Mouse (Mus musculus) adrenal gland (tissue): ENCODE measurements around the gene Ank3.

Experiments used
- intact Hi-C: fragments of 180-260 bp; cut with DNase I; formaldehyde crosslinking; loops from one replicate; pipeline ENCODE4 v1.15.1; 2025

Gene Ank3

GRCm38 (mm10) chr10:69611314-69611713 lies 212.7 kb downstream of the Ank3 start:
- intact Hi-C loops, result no loop called here

GRCm38 (mm10) chr10:69611839-69612340 lies 213.3 kb downstream of the Ank3 start:
- intact Hi-C loops, result no loop called here

- intact Hi-C loops, result no loop called here
These were observed 218.4 kb downstream of the Ank3 start for GRCm38 (mm10) chr10:69616953-69617352.

GRCm38 (mm10) chr10:69617537-69618112 lies 219.1 kb downstream of the Ank3 start:
- intact Hi-C loops, result no loop called here

DNA sequence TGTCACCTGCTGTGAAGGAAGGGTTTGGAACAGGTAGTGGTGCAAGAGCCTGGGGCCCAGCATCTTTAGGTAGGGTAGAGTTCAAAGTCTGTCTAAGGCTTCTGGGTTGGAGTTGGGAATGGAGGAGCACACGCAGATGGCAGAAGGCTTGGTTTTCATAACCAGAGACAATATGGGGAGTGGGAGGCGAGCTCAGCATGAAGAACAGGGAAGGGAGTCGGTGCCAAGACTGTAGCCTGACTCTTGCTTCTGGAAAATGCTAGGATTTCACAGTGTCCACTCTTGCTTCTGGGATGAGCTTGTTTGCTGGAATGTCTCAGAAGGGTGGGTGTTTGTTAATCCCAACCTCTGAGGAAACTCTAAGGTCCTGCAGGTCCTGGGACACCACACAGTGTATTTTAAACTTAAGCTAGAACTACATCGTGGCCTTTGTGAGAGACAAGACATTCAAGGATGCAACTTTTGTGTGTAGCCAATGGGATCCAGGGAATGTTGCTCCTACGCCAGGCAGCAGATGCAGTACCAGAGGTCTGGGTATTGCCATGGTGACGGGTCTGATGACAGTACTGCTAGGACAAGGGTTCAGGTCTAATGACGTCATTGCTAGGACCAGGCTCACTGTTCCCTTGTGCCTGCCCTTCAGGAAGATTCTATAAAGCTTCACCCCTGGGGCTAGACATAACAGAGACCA lies 222.3 kb downstream of the Ank3 start:
- intact Hi-C loops, result no loop called here

GRCm38 (mm10) chr10:69627767-69628166 lies 229.2 kb downstream of the Ank3 start:
- intact Hi-C loops, result no loop called here

DNA sequence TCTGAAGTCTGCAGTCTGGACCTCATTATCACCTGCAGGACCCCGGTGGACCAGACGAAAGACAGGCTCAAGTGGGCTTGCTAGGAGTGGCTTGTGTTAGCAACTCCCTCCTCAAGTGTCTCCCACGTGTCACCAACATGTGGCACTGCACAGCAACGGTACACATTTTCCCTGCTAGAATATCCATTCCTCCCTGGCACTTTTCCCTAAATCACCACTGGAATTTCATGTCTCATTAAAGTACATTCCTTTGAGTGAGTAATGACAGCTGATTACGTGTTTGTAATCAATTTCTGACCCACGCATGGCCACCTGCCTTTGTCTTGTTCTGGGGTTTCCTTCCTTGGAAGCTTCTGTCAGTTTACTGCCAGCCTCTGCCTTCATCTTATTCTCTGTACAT lies 230.2 kb downstream of the Ank3 start:
- intact Hi-C loops, result no loop called here

- intact Hi-C loops, result no loop called here
These were observed 232.3 kb downstream of the Ank3 start for GRCm38 (mm10) chr10:69630802-69631388.

GRCm38 (mm10) chr10:69632885-69633284 lies 234.3 kb downstream of the Ank3 start:
- intact Hi-C loops, result no loop called here

DNA sequence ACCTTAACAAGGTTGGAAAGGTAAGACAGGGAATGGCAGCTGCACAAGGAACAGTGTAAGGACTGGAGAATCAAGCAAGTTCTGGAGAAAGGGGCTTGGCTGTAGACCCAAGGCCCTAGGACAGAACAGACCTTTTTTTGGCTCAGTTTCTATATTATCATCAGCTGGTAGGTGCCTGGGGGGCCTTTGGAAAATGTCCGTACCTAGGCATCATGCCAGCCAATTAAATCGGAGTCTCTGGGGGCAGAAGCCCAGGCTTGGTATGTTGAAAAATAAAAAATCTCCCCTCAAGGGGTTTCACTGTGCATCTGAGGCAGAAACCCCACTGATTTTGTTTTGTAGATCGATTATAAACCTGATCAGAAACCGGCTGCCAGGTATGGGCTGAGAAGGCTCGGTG lies 236.3 kb downstream of the Ank3 start:
- intact Hi-C loops, result no loop called here

DNA sequence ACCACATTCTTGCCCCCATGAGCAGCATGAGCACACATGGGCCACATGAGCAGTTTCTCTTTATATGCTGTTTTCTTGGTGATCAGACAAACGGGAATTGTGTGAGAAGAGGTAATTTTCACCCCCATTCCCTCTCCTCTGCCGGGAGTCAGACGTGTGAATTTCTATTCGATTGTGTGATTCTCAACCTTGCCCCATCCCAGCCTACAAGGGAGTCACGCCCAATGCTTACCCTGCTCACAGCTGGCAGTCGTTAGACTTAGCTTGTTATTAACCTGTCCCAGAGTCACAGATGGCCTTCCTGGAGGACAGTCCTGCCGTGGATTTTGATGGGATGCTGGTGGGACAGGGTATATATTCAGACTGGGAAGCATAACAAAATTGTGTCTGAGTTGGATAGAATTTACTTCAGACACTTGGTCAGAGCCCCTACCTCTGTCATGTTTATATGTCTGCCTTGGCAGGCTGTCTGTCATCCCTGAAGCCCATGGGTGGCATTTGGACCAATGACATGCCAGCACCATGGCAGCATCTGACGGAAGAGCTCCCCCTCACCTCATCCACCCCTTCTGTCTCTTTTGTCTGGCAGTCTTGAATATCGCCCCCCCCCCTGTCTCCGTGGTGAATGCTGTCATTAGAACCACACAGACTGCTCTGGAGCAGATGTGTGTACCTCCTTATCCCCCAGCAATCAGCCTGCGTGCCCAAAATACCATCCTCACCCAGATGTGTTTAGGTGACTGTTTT lies 237.5 kb downstream of the Ank3 start:
- intact Hi-C loops, result no loop called here

DNA sequence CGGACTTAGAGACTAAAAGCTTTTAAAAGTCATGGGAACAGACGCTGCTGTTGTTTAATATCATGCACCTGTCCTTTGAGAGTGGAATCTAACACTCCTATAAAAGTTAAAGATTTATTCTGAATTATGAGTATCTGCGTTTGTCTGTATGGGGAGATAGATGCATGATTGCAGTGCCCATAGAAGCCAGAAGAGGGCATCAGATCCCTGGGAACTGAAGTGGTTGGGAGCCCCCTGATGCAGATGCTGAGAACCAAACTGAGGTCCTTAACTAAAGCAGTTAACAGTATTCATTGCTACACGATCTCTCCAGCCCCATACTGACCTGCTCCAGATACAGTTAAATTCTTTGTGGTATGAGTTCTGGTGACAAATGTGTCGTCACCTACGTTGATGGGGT lies 240.6 kb downstream of the Ank3 start:
- intact Hi-C loops, result no loop called here

GRCm38 (mm10) chr10:69640617-69641016 lies 242.0 kb downstream of the Ank3 start:
- intact Hi-C loops, result no loop called here

DNA sequence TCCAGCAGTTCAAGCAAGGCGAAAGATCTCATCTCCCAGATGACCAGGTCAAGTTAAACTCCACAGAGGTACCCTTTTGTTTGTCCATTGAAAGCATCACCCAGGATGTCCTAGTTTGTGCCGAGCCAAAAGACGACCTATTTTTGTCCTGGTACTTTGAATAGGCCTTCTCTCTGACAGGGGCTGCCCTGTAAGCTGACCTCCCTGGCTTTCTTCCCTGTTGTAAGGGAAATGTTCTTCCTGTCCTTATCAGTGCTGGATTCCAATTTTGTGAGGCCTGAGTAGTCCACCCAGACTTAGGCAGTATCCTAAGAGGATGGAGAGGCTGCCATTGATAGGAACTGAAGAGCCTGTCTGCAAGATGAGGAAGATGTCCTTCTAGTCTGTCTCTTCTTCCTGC lies 244.9 kb downstream of the Ank3 start:
- intact Hi-C loops, result no loop called here

DNA sequence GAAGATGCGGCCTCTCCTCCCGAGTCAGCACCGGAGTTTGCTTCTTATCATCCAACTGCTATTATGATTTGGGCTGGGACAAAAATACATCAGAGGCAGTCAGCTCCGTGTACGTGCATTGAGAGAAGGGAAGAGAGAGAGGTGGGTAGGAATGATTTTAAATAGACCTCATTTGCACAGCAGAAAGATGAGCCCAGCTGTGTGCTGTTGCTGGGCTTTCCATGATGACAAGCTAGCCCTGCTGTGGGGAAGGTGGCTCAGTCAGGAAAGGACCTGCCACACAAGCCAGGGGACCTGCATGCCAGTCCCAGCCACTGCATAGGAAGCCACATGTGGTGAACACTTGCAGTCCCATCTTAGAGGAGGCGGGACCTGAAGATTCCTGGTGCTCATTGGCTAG lies 245.4 kb downstream of the Ank3 start:
- intact Hi-C loops, result no loop called here

GRCm38 (mm10) chr10:69645311-69645802 lies 246.8 kb downstream of the Ank3 start:
- intact Hi-C loops, result no loop called here

- intact Hi-C loops, result no loop called here
These were observed 247.4 kb downstream of the Ank3 start for GRCm38 (mm10) chr10:69645929-69646328.

GRCm38 (mm10) chr10:69650074-69650473 lies 251.5 kb downstream of the Ank3 start:
- intact Hi-C loops, result no loop called here

GRCm38 (mm10) chr10:69652660-69653059 lies 254.1 kb downstream of the Ank3 start:
- intact Hi-C loops, result no loop called here

- intact Hi-C loops, result no loop called here
These were observed 254.6 kb downstream of the Ank3 start for GRCm38 (mm10) chr10:69653121-69653677.

GRCm38 (mm10) chr10:69654176-69654575 lies 255.6 kb downstream of the Ank3 start:
- intact Hi-C loops, result loop anchor here (1.0 kb wide), 1 partner anchor 202 kb away; no protein-coding TSS in a partner anchor
